Mouse (Mus musculus): ENCODE data around the gene Nkiras2.
A peak's percentile ranks its signal among the peaks of the same experiment; 100 is the strongest.
"Not testable (repeated sequence)": the region's sequence is repeated elsewhere in the genome, so short reads cannot be mapped to it uniquely, and the experiment has no call there.

Nkiras2 gene

DNA sequence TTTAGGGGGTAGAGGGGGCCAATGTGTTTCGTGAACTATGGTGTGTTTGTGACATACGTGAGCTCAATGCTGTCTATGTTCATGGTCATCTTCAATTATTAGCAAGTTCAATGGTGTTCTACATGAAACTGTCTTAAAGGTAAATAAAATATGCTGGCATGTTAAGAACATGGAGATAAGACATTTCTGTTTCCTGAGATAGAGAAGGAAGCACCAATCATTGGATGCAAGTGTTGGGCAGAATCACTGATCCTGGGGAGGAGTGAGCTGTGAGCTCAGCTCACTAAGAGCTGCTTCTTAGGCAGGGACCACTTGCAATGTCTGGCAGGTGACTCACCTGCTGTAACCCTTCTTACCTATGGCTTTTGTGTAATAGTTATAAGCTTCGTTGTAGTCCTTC is 17.7 kb upstream of the Nkiras2 start:
- no peak for DNase-seq (ENCODE audit: low spot score)

DNA sequence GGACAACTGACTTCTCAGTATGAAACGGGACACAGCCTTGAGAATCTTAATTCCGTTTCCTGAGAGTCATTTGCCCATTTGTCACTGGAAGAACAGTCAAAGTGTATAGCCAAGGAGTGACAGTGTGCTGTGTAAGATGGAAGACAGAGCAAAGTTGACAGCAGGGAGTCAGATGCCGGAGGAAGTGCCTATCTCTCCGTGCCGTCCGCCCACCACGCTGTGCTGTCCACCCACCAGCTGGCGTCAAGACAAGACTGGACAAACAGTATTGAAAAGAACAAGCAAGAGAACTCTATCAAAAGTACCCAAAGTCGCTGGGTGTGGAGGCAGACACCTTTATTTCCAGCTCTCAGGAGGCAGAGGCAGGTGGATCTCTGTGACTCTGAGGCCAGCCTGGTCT is 15.9 kb upstream of the Nkiras2 start:
- no peak for DNase-seq (ENCODE audit: low spot score)

DNA sequence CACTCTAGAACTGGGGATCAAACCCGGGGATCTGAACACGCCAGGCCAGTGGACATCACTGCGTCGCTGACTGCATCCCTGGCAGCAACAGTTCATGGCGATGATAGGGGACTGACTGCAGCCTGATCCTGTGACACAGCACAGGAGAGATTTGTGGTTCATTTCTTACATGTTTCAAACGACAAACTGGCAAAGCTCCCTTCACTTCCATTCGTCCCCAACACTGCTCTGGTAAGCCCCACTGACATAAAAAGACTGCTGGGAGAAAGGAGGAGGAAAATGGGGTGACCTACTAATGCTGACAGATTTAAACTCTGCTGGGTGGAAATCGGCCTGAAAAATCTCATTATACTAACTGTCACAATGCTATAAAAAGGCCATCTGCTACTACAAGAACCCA is 15.2 kb upstream of the Nkiras2 start:
- DNase-seq (ENCODE audit: low spot score) = no peak

DNA sequence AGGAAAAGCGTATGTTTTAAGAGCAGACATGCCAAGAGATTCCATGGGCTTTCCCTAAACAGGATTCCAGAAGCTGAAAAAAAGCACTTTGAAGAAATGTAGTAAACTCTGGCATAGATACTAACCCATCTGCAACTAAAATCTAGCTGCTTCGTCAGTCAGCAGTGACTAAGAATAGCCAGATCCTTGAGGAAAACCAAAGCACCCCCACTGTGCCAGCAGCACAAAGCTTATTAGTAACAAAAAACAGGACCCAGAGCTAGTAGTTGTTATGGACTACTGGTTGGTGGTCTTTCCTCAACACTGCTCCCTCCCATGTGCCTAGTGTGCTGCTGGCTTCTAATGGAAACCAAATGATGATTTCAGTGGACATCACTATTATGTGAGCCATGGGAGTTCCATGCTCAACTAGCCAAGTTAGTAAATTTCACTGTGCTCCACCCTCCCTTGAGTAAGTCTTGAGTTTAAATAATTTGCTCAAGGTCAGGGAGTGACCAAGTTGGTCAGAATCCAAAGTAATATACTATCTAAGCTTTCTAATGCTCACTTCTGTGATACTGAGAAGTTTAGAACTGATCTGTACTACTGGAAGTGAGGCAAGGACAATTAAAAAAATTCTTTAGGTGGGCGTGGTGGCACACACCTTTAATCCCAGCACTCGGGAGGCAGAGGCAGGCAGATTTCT is 14.6 kb upstream of the Nkiras2 start:
- no peak for DNase-seq (ENCODE audit: low spot score)

DNA sequence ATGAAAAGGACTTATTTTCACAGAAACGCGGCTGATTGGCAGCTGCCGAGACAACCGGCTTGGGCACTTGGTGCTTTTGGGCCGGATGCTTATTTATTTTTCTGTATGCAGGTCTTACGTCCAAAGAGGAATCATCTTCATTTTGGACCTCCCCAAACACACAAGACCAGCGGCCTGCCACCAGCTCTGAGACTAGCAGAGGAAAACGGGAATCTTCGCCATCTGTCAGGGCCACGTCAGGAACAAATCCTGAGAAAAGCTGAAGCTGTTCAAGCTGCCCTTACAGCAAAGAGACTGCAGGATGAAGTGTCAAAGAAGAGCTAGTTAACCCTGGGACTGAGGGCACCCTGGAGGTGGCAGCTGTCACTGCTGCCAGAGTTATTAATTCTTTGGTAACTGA is 13.6 kb upstream of the Nkiras2 start:
- no peak for DNase-seq (ENCODE audit: low spot score)

DNA sequence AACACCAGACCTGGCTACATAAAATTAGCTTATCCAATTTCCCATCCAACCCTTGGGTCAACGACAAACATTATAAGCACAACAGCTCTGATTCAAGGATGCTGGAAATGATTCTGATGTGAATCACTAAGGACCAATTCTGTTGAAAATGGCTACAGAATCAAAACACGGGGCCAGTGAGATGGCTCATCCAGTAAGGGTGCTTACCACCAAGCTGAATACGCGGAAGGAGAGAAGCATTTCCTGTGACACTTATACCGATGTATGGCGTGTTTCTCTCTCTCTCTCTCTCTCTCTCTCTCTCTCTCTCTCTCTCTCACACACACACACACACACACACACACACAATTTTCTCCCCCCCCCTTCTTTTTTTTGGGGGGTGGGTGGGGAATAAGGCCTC is 11.9 kb upstream of the Nkiras2 start:
- no peak for DNase-seq (ENCODE audit: low spot score)

DNA sequence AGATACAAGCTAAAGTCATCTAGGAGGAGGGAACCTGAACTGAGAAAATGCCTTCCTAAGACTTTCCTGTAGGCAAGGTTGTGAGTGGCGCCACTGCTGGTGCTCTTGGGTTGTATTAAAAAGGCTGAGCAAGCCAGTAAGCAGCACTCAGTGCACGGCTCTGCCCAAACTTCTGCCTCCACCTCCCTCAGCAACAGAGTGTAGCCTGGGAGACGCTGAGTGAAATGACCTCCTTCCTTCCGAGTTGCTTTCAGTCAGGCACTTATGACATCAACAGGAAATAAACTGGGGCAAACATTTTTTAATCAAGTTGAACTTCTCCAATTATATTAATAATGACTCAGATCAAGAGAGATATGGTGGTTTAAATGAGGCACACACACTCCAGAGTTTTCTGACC is 10.2 kb upstream of the Nkiras2 start:
- DNase-seq (ENCODE audit: low spot score) = no peak

DNA sequence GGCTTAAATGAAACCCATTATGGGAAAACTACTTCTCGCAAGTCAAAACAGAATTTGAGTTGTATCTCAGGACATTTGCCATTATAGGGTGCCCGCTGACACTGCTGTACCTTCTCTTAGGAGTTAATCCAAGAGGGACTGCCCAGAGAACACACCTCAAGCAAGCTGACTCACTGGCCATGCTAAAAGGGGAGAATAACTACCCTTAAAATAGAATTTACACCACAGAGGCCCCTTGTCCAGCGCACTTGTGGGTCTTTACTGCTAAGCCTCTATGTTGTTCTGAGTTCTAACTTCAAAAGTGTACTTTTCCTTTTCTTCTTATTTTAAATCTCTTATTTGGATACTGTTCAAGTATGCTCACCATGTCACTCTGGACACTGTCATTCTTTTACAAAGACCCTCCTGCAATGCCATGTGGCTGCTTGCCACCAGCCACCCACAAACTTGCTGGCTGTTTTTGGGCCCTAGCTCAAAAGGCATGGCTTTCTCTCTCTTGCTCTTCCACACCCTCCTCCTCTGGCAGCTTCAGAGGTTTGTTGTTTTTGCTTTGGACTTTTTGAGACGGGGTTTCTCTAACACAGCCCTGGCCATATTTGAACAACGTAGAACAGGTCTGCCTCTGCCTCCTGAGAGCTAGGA is 9.6 kb upstream of the Nkiras2 start:
- no peak for DNase-seq (ENCODE audit: low spot score)

DNA sequence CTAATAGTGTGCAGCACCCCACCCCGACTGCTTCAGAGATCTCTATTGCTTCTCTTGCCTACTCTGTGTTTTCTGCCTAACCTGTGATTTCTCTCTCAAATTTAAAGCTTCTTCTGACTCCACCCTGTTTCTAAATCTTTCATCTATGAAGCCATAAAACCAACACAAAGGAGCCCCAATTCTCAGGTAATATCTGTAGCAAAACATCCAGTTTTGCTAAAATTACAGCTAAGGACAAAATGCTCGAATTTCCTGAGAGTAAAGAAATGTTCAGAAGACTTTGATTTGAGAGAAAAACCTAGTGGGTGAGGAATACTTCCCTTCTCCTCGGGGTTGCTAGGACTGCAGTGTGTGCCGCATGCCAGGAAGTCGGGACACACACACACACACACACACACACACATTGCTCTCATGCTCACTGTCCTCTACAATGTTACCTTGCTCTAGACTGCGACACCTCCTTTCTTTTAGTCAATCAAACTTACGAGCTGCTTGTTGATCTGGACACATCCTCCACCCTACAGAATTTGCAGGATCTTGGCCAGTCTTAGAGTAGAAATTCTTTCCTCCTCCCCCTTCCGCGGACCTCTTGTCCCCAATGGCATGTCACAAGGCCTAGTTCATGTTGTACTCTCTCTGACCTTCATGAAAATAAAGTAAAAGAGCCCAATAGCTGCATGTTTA is 8.9 kb upstream of the Nkiras2 start:
- DNase-seq (ENCODE audit: low spot score) = no peak

DNA sequence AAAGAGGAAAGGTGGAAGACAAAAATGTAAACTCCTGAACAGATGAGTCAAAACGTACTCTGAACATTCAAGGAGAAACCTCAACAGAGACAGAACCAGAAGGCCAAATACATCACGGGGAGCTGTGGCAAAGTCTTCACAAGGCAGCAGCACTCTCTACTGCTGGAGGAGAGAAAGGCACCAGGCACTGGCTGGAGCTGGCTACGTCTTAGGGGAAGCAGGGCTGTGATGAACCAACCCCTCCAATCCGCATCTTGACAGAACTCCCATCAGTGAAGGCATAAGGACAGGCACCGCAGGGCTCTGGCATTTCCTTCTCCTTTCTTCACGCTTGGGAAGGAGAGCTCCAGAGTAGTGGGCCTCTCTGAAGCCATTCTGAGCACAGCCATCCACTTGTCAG is 7.4 kb upstream of the Nkiras2 start:
- no peak for DNase-seq (ENCODE audit: low spot score)

DNA sequence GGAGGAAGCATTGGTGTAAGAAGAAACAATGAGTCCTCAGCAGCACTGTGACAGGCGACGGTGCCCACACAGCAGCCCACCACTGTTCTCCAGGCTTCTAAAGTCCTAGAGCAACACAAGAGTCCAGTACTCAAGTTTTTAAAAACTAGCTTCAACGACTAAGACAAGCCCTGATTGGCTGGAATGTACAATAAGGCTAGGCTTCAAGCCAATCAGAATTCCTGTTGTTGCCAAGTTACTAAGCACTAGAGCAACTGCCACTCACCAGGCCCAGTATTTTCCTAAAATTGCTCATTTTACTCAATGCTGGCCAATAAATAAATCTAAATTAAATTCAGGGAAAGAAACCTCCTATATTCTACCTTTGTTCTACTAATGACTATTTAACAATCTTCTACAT is 5.8 kb upstream of the Nkiras2 start:
- DNase-seq (ENCODE audit: low spot score) = no peak

DNA sequence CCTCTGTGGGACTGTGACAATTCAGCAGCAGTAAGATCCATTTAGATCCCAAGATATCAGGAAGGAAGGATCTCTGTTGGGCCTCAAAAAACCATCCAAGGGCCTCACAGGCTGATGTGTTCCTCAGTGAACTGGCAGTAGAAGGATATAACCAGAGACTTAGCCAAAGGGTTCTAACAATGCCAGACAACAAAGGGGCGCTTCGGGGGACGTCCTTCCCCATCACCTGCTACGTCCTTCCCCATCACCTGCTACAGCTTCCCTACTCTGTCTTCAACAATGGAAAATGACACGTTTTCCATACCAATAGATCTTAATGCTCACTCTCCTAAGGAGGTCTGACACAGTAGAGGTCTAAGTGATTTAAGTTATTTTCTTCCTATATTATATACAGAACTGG is 2.7 kb upstream of the Nkiras2 start:
- no peak for DNase-seq (ENCODE audit: low spot score)

DNA sequence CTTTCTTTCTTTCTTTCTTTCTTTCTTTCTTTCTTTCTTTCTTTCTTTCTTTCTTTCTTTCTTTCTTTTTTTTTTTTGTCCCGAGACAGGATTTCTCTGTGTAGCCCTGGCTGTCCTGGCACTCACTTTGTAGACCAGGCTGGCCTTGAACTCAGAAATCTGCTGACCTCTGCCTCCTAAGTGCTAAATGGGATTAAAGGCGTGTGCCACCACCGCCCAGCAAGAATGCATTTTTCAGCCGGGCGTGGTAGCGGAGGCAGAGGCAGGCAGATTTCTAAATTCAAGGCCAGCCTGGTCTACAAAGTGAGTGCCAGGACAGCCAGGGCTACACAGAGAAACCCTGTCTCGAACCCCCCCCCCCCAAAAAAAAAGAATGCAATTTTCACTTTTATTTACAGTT is 2.2 kb upstream of the Nkiras2 start:
- not testable (repeated sequence) for DNase-seq (ENCODE audit: low spot score)

DNA sequence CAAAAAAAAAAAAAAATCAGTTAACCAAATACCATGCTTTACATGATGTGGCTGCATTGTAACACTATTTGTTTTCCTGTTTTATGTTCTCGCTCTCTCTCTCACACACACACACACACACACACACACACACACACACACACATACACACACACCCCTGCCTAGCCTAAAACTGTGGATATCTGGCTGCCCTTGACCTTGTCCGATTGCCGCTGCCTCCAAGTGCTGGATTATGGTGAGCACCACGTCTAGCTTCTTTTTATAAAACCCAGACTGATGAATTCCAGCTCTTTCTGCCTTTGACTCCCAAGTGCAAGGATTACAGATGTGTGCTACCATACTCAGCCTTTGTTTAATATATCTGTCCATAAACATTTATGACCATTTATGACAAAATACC is 1.6 kb upstream of the Nkiras2 start:
- DNase-seq (ENCODE audit: low spot score) = no peak

DNA sequence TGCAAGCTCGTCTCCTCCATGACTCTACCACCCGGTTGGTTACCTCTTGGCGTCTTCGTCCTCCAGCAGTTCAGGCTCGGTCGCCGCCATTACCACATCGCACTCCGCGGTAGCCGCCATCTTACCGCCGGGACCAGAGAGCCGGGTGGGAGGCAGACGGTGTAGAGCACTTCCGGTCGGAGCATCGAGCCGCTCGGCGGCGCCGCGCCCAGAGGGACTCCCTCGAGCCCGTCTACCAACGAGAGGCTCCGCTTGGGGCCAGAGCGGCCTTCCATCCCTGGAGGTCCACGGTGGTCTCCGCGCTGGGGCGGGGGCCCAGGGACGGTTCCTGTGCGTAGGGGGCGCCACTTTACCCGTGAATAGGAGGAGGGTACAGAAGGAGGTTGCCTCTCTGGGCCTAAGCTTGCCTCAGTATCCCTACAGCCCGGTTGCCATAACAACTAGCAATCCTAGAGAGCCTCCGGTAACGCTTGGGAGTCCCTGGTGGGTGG is 486 bp downstream of the Nkiras2 start:
- peak; percentile 94 for DNase-seq (ENCODE audit: low spot score)

DNA sequence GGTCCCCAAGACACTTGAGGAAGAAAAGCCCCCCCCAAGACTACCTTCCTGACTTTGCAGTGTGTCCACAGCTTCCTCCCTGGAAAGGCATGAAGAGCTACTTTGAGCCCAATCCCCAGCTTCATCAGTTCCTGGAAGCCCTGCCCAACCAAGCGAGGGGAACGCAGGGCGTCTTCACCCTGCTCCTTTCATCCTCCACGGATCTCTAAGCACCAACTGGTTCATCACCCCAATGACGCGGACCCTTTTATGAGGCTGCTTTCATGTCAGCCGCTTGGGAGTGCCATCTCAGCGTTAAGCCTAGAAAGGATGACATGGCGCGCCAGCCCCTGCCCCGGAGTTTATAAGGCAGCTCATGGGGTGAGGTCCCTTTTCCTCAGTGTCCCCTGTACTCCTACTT is 938 bp downstream of the Nkiras2 start, which contains the start of gene Dnajc7:
Gene Dnajc7 (minus strand): TSS at position 187 of the 400 bp plus-strand sequence.
- no peak for DNase-seq (ENCODE audit: low spot score)

DNA sequence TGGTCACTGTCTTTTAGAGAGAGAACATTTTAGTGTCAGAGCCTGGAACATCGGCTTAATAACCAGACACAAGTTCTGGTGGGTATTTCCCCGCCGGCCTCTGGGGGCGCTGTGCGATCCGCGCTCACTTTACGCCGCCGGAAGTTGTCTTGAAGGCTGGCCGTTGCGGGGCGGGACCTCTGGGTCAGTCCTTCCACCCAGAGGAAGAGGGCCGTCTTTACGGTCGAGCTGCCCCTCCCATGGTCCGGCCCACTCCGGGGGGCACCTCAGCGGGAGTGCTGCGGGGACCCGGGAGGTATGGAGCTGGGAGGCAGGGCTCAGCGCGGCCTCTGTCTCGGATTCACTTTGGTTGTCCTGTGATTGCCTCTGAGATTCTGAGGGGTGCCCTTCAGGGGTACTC is 3.7 kb downstream of the Nkiras2 start:
- DNase-seq (ENCODE audit: low spot score) = peak; percentile 96

DNA sequence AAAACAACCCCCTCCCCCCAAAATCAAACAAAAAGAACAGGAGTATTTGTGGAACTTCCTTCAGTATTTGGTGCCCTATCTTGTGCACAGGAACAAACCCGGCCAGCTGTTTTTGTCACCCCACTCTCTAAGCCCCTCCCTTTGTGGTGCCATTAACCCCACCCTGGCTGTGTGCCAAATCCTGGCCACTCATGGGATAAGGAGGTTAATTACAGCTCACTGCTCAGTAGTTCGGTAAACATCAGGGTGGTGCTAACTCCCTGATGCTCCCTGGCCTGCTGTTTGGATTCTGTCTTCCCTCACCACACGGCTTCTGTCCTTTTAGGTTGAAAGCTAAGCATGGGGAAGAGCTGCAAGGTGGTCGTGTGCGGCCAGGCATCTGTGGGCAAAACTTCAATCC is 4.8 kb downstream of the Nkiras2 start:
- peak; percentile 89 for DNase-seq (ENCODE audit: low spot score)

DNA sequence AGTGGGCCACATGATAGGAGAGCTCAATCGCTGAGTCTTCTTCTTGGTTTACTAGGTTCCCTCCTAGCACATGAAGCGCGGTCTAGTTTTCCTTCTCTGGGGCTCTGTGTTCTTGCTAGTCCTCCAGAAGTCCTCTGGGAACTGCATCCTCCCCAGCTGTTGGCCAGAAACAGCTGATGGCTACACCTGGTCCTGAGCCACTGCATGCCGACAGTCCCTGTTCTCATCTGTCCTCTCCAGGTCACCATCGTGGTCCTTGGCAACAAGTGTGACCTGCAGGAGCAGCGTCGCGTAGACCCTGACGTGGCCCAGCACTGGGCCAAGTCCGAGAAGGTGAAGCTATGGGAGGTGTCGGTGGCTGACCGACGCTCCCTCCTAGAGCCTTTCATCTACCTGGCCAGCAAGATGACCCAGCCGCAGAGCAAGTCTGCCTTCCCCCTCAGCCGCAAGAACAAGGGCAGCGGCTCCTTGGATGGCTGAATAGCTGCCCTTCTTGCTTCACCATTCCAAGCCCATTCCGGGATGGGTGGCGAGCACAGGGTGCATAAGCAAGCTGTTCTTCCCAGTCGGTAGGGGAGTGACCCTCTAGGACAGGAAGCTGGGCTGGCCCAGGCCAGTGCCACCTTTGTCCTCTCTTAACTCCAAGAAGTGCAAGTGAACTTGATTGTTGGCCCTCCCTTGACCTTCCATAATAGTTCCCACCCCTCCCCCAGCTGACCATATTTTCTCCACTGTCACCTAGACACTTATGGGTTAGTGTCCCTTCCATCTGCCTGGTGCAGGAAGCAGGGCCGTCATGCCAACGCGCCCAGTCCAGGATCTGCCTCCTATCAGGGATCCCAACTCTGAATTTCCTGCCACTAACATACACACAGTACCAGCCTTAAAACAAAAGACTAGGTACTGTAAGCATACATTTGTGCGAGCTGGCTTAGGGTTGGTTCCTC is 7.0 kb downstream of the Nkiras2 start:
- DNase-seq (ENCODE audit: low spot score) = no peak

DNA sequence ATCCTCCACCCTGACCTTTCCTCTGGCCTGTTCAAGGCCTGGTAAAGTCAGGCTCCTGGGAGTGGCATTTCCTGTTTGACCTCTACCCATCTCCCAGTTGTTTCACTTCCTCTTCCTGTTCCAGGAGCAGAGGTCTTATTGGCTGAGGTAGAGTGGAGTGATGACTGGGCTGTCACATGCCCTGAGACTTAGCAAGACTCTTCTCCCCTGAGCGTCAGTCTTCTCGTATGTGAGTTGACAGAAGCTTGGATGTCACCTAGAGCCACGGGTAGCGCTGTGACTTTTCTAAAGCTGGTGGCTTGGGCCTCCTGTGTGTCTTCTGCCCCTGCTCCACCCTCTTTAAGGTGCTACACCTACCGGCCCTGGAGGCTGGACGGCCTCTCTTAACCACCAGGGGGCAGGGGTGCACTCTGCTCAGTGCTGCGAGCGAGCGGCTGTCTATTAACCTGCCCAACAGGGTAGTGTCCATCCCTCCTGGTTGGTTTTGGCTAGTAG is 7.7 kb downstream of the Nkiras2 start:
- DNase-seq (ENCODE audit: low spot score) = peak; percentile 76

DNA sequence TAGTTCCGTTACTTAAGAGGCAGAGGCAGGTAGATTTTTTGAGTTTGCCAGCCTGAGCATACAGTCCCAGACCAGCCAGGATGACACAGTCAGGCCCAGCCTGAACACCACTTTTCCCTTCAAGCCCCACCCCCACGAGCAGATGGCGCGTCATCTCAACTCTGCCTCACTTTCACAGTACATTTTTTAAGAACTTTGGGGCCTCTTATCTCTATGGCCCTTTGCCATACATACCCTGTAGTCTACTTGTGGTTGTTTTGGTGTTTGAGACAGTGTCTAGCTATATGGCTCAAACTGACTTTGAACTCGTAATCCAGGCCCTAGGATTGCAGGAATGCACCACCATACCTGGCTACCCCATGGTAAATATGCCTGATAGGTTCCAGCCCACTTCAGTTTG is 9.0 kb downstream of the Nkiras2 start:
- DNase-seq (ENCODE audit: low spot score) = no peak

DNA sequence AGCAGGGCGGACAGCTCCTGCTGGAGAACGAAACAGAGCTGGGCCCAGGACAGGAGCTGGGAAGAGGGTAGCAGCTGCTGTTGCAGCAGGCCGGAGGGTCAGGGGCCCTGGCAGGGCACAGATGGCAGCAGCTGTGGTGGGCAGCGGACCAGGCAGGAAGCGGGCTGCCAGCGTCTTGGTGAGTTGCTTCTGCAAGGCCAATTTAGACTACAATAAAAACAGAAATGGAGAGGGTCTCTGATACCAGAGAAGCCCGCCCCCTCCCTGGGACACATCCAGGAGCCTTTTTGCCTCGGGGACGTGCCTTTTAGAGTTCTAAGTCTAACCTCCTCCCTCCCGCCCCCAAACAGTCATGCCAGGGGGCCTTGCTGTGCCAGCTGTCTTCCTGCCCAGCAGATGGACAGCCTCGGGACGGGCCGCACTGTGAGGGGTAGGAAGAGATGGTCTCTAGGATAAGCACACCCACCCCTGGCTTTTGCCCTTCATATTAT is 9.9 kb downstream of the Nkiras2 start:
- peak; percentile 36 for DNase-seq (ENCODE audit: low spot score)

All from MN1 (cell line).